Mouse (Mus musculus): Measurements from ENCODE around the gene Gm21739. TPM values are rescaled to one million over a fixed set of nuclear protein-coding genes. Genes with fewer than 3 reads are reported as not detected.
"Not testable (repeated sequence)": the region's sequence is repeated elsewhere in the genome, so short reads cannot be mapped to it uniquely, and the experiment has no call there.

The Gm21739 gene
- not detected for total RNA-seq (2021)

DNA sequence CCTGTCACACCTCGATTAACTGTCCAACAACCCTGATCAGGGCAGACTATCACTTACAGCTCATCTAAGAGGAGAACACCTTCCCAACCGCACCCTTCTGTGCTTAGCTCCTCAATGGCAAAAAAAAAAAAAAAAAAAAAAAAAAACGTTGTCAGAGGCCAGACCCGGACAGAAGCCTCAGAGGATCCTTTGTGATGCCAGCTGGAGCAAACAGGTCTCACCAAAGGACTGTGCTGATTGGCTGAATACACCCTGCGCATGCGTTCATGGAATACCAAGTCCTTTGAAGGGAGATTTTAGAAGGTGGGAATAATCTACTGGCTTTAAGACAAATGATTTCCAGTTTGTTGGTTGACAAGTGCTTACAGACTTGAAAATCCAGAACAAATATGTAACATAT is at the start of gene Gm21739:
Gene Gm21739 (minus strand): TSS at position 101 of the 400 bp plus-strand sequence.
- DNase-seq, result not testable (repeated sequence)

All from heart, postnatal 4 days (tissue).